Mouse (Mus musculus) small intestine, adult 2 months (tissue): ENCODE data around the gene Atg10.

Experiments
- CTCF ChIP-seq: fragments of 200-500 bp; IDR thresholded peaks from 2 replicates; pipeline ENCODE4 v1.5.1; 2012; ENCODE audit warnings: low read depth, mild to moderate bottlenecking, control low read depth, inconsistent platforms, low read length, moderate library complexity, mixed read lengths; ENCODE audit not compliant: insufficient replicate concordance, insufficient read length; ENCODE audit errors: extremely low read depth
- POLR2A ChIP-seq: fragments of 200-500 bp; IDR thresholded peaks from 2 replicates; pipeline ENCODE4 v1.6.1; 2012; ENCODE audit warnings: low read depth, mild to moderate bottlenecking, control low read depth, inconsistent platforms, low read length, moderate library complexity

GRCm38 (mm10) chr13:90939600-90939999 is 284.2 kb downstream of the Atg10 start:
- no peak for TF ChIP-seq CTCF
- TF ChIP-seq POLR2A: no peak
